Mouse (Mus musculus) splenic B cell, adult 2 months (primary cell): ENCODE data around the gene 4933428G20Rik.
A peak's percentile ranks its signal among the peaks of the same experiment; 100 is the strongest.

Source experiments
- DNase-seq: peaks from one replicate; pipeline ENCODE4 v3.0.0-alpha.2; 2011; ENCODE audit warnings: low read depth, low spot score
- H3K27me3 ChIP-seq: 2 replicates; pipeline ENCODE4 v1.6.1; 2012; ENCODE audit warnings: mild to moderate bottlenecking, low read length, moderate library complexity, mixed read lengths; ENCODE audit not compliant: control insufficient read depth, poor library complexity, insufficient read depth, severe bottlenecking
- H3K36me3 ChIP-seq: 2 replicates; pipeline ENCODE4 v1.6.1; 2012; ENCODE audit warnings: mild to moderate bottlenecking, low read length, moderate library complexity, mixed read lengths; ENCODE audit not compliant: control insufficient read depth, poor library complexity, insufficient read depth, severe bottlenecking

The 4933428G20Rik gene

GRCm38 (mm10) chr11:97502846-97503245 lies 2.7 kb upstream of the 4933428G20Rik start:
- DNase-seq: no peak
- H3K27me3 ChIP-seq: no peaks in the 10 kb centered on the region
- H3K36me3 ChIP-seq: no peaks in the 10 kb centered on the region

- Histone ChIP-seq H3K27me3 (no peaks in the 10 kb centered on the region), H3K36me3 (no peaks in the 10 kb centered on the region)
- DNase-seq: no peak
Measured at GRCm38 (mm10) chr11:97502383-97502782, 2.2 kb upstream of the 4933428G20Rik start.

GRCm38 (mm10) chr11:97500720-97501448 lies 744 bp upstream of the 4933428G20Rik start:
- no peak for DNase-seq
- Histone ChIP-seq H3K36me3 (no peaks in the 10 kb centered on the region), H3K27me3 (no peaks in the 10 kb centered on the region)

GRCm38 (mm10) chr11:97497543-97497942 lies 2.6 kb downstream of the 4933428G20Rik start:
- Histone ChIP-seq H3K36me3 (no peaks in the 10 kb centered on the region), H3K27me3 (no peaks in the 10 kb centered on the region)
- no peak for DNase-seq

- H3K27me3 ChIP-seq: no peaks in the 10 kb centered on the region
- no peaks in the 10 kb centered on the region for H3K36me3 ChIP-seq
- no peak for DNase-seq
Measured at GRCm38 (mm10) chr11:97492836-97493235, 7.3 kb downstream of the 4933428G20Rik start.

- Histone ChIP-seq H3K36me3 (no peaks in the 10 kb centered on the region), H3K27me3 (no peaks in the 10 kb centered on the region)
- DNase-seq: no peak
Measured at GRCm38 (mm10) chr11:97491640-97492039, 8.5 kb downstream of the 4933428G20Rik start.

- DNase-seq: peak; percentile 87
- Histone ChIP-seq H3K27me3 (no peaks in the 10 kb centered on the region), H3K36me3 (no peaks in the 10 kb centered on the region)
Measured at GRCm38 (mm10) chr11:97489589-97490324, 10.4 kb downstream of the 4933428G20Rik start.

- H3K27me3 ChIP-seq: no peaks in the 10 kb centered on the region
- H3K36me3 ChIP-seq: no peaks in the 10 kb centered on the region
- peak; percentile 44 for DNase-seq
Measured at GRCm38 (mm10) chr11:97487656-97488055, 12.5 kb downstream of the 4933428G20Rik start.

GRCm38 (mm10) chr11:97485661-97486060 lies 14.5 kb downstream of the 4933428G20Rik start:
- no peak for DNase-seq
- no peaks in the 10 kb centered on the region for H3K36me3 ChIP-seq
- H3K27me3 ChIP-seq: no peaks in the 10 kb centered on the region

GRCm38 (mm10) chr11:97479824-97480223 lies 20.3 kb downstream of the 4933428G20Rik start:
- Histone ChIP-seq H3K27me3 (no peaks in the 10 kb centered on the region), H3K36me3 (no peaks in the 10 kb centered on the region)
- DNase-seq: peak; percentile 24

- H3K36me3 ChIP-seq: no peaks in the 10 kb centered on the region
- no peak for DNase-seq
- no peaks in the 10 kb centered on the region for H3K27me3 ChIP-seq
Measured at GRCm38 (mm10) chr11:97479085-97479484, 21.1 kb downstream of the 4933428G20Rik start.

GRCm38 (mm10) chr11:97478345-97478744 lies 21.8 kb downstream of the 4933428G20Rik start:
- Histone ChIP-seq H3K27me3 (no peaks in the 10 kb centered on the region), H3K36me3 (no peaks in the 10 kb centered on the region)
- DNase-seq: no peak

GRCm38 (mm10) chr11:97477431-97477830 lies 22.7 kb downstream of the 4933428G20Rik start:
- Histone ChIP-seq H3K36me3 (no peaks in the 10 kb centered on the region), H3K27me3 (no peaks in the 10 kb centered on the region)
- no peak for DNase-seq

- DNase-seq: peak; percentile 83
- H3K36me3 ChIP-seq: no peaks in the 10 kb centered on the region
- H3K27me3 ChIP-seq: no peaks in the 10 kb centered on the region
Measured at GRCm38 (mm10) chr11:97476334-97477095, 23.6 kb downstream of the 4933428G20Rik start.

GRCm38 (mm10) chr11:97471276-97471675 lies 28.9 kb downstream of the 4933428G20Rik start:
- Histone ChIP-seq H3K36me3 (no peaks in the 10 kb centered on the region), H3K27me3 (no peaks in the 10 kb centered on the region)
- no peak for DNase-seq
